Mouse (Mus musculus) C2C12 (cell line): Measurements from ENCODE around the gene Piwil4. TPM values are rescaled to one million over a fixed set of nuclear protein-coding genes. Genes with fewer than 3 reads are reported as not detected.

Experiments used
- H3K27me3 ChIP-seq: one replicate; pipeline ENCODE4 v1.6.1; 2011; ENCODE audit not compliant: control insufficient read depth, insufficient read depth, insufficient read length
- H3K36me3 ChIP-seq: one replicate; pipeline ENCODE4 v1.6.1; 2011; ENCODE audit not compliant: control insufficient read depth, insufficient read depth
- H3K4me3 ChIP-seq: one replicate; pipeline ENCODE4 v1.5.1; 2011; ENCODE audit warnings: mild to moderate bottlenecking, control low read depth; ENCODE audit not compliant: poor library complexity, insufficient read depth, severe bottlenecking
- H3K79me2 ChIP-seq: one replicate; pipeline ENCODE4 v1.6.1; 2011; ENCODE audit not compliant: control insufficient read depth, insufficient read depth
- H3K79me3 ChIP-seq: one replicate; pipeline ENCODE4 v1.6.1; 2011; ENCODE audit warnings: low read depth, control low read depth
- H3ac ChIP-seq: one replicate; pipeline ENCODE3; 2011; ENCODE audit warnings: low read depth; ENCODE audit not compliant: control insufficient read depth, insufficient read length
- CEBPB ChIP-seq: IDR thresholded peaks from one replicate; pipeline ENCODE4 v1.6.1; 2011; ENCODE audit warnings: low read depth, mild to moderate bottlenecking, control low read depth, moderate library complexity
- CTCF ChIP-seq: IDR thresholded peaks from one replicate; pipeline ENCODE4 v1.5.1; 2011; ENCODE audit not compliant: control insufficient read depth, insufficient read depth, insufficient read length
- FOSL1 ChIP-seq: IDR thresholded peaks from one replicate; pipeline ENCODE4 v1.8.0; 2011; ENCODE audit warnings: mild to moderate bottlenecking, low read length; ENCODE audit not compliant: poor library complexity, insufficient read depth, severe bottlenecking
- MAX ChIP-seq: IDR thresholded peaks from one replicate; pipeline ENCODE4 v1.6.1; 2011; ENCODE audit warnings: mild to moderate bottlenecking, control low read depth
- MYOD1 ChIP-seq: IDR thresholded peaks from one replicate; pipeline ENCODE4 v1.6.1; 2011; ENCODE audit warnings: low read depth; ENCODE audit not compliant: control insufficient read depth, insufficient read length
- MYOG ChIP-seq: IDR thresholded peaks from one replicate; pipeline ENCODE4 v1.6.1; 2011; ENCODE audit not compliant: control insufficient read depth, insufficient read length; ENCODE audit errors: extremely low read depth
- USF1 ChIP-seq: IDR thresholded peaks from one replicate; pipeline ENCODE4 v1.6.1; 2011; ENCODE audit warnings: low read depth, mild to moderate bottlenecking, control low read depth, moderate library complexity
- polyA plus RNA-seq: library from polyadenylated mRNA; unstranded; fragments of >200 nt; fragmentation: generic; extraction: Trizol; gene quantifications from one replicate; pipeline ENCODE4 v1.2.1, GENCODE M21; 2012; ENCODE audit warnings: missing spikeins

Gene Piwil4
- polyA plus RNA-seq, 1 experiment: 0.23 TPM

- H3K79me2 ChIP-seq: no peaks in the 10 kb centered on the region
- no peak overlapping the region for H3K4me3 ChIP-seq
- peaks cover 5% of the 10 kb centered on the region for H3K27me3 ChIP-seq
- no peaks in the 10 kb centered on the region for H3K36me3 ChIP-seq
- no peaks in the 10 kb centered on the region for H3K79me3 ChIP-seq
- TF ChIP-seq USF1: no peak
- TF ChIP-seq FOSL1: no peak
- no peak for TF ChIP-seq MYOG
- no peak for TF ChIP-seq CTCF
- TF ChIP-seq CEBPB: no peak
- no peak for TF ChIP-seq MYOD1
- TF ChIP-seq MAX: no peak
- H3ac ChIP-seq: no peak overlapping the region
Measured at GRCm38 (mm10) chr9:14666071-14666470, 74.5 kb downstream of the Piwil4 start.

GRCm38 (mm10) chr9:14663591-14663990 lies 76.9 kb downstream of the Piwil4 start:
- H3K36me3 ChIP-seq: no peaks in the 10 kb centered on the region
- no peak for TF ChIP-seq MYOG
- no peak for TF ChIP-seq FOSL1
- no peak for TF ChIP-seq MAX
- no peak for TF ChIP-seq USF1
- TF ChIP-seq MYOD1: no peak
- no peak for TF ChIP-seq CEBPB
- TF ChIP-seq CTCF: no peak
- H3ac ChIP-seq: no peak overlapping the region
- H3K79me2 ChIP-seq: no peaks in the 10 kb centered on the region
- H3K79me3 ChIP-seq: no peaks in the 10 kb centered on the region
- peaks cover 8% of the 10 kb centered on the region for H3K27me3 ChIP-seq
- no peak overlapping the region for H3K4me3 ChIP-seq

DNA sequence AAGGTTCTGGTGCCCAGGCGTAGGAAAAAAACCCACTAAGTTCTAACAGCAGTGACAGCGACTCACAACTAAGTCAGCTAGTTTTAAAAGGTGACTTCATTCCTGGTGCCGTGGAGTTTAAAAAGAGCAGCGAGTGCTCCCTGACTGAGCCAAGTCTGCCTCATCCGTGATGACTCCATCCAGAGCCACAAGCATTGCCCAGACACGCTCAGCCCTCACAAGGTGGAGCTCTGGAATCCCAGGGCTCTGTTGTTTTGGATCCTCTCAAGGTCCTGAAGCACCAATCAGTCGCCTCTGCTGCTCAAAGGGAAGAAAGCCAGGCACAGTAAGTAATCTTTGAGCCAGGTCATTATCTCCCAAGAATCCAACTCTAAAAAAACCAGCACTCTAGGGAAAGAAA lies 77.7 kb downstream of the Piwil4 start:
- Histone ChIP-seq H3K36me3 (no peaks in the 10 kb centered on the region), H3K27me3 (peaks cover 8% of the 10 kb centered on the region), H3K4me3 (no peak overlapping the region), H3K79me2 (no peaks in the 10 kb centered on the region), H3K79me3 (no peaks in the 10 kb centered on the region), H3ac (no peak overlapping the region)
- TF ChIP-seq MYOD1 (no peak), CEBPB (no peak), MYOG (no peak), CTCF (no peak), FOSL1 (no peak), MAX (no peak), USF1 (no peak)

DNA sequence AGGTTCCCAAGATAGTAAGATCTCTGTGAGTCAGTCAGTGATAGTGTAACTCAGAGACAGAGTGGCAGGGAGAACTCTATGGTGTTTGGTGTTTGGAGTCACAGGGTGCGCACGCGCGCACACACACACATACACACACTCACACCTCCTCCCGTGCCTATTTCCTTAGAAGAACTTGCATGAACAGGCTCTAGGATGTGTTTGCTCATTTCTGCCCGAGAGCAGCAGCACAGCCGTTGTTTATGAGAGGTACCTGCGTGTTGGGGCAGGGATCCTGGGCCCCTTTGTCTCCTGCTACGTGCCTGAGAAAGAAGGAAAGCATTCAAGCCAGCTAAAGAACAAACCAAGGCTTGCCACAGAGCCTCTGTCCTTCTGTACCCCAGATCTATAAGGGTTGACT lies 78.4 kb downstream of the Piwil4 start:
- no peak for TF ChIP-seq MYOG
- H3K27me3 ChIP-seq: peaks cover 8% of the 10 kb centered on the region
- H3K36me3 ChIP-seq: no peaks in the 10 kb centered on the region
- H3K4me3 ChIP-seq: no peak overlapping the region
- no peaks in the 10 kb centered on the region for H3K79me3 ChIP-seq
- H3K79me2 ChIP-seq: no peaks in the 10 kb centered on the region
- H3ac ChIP-seq: no peak overlapping the region

DNA sequence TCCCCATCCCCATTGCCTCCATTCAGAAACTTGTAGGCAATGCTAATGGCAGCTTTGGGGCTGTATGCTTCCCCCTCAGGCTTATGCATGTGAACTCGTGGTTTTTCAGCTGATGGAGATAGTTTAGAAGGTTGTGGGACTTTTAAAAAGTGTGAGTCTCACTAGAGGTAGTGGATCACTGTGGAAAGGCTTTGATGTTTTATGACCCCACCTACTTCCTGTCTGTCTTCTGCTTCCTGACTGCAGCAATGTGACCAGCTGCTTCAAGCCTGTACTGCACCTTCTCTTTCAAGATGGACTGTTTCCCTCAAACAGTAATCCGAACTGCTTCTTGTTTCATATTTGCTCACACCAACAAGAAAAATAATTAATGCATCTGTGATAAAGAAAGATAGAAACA lies 82.6 kb downstream of the Piwil4 start:
- Histone ChIP-seq H3ac (no peak overlapping the region), H3K36me3 (no peaks in the 10 kb centered on the region), H3K27me3 (peaks cover 8% of the 10 kb centered on the region), H3K79me3 (no peaks in the 10 kb centered on the region), H3K79me2 (no peaks in the 10 kb centered on the region), H3K4me3 (no peak overlapping the region)
- no peak for TF ChIP-seq MYOD1
- no peak for TF ChIP-seq FOSL1
- TF ChIP-seq MAX: no peak
- no peak for TF ChIP-seq USF1
- no peak for TF ChIP-seq CEBPB
- TF ChIP-seq CTCF: no peak
- TF ChIP-seq MYOG: no peak

- TF ChIP-seq CTCF: no peak
- no peak for TF ChIP-seq CEBPB
- TF ChIP-seq MAX: no peak
- TF ChIP-seq USF1: no peak
- TF ChIP-seq MYOG: no peak
- TF ChIP-seq FOSL1: no peak
- TF ChIP-seq MYOD1: no peak
Measured at GRCm38 (mm10) chr9:14654010-14654409, 86.5 kb downstream of the Piwil4 start.

More at GRCm38 (mm10) chr9:14654010-14654409, 86.5 kb downstream of the Piwil4 start:
- Histone ChIP-seq H3K36me3 (no peaks in the 10 kb centered on the region), H3K79me2 (no peaks in the 10 kb centered on the region), H3ac (no peak overlapping the region), H3K4me3 (no peak overlapping the region), H3K79me3 (no peaks in the 10 kb centered on the region), H3K27me3 (no peaks in the 10 kb centered on the region)
